Mouse (Mus musculus) embryonic stem cell, embryonic (primary cell): Measurements from ENCODE around the gene Cux2.

Experiments
- CTCF ChIA-PET, 4 experiments: fragments of 300-600 bp in 2 of 4; fragments of 350-600 bp in 2 of 4; sonication (Branson Sonifier 250); formaldehyde crosslinking; loops; one replicate each; lab custom pipeline; 2022; ENCODE audit warnings: inconsistent platforms in 2 of 4; lab: Charles Lee
- POLR2A ChIA-PET, 4 experiments: fragments of 300-600 bp in 2 of 4; fragments of 350-600 bp in 2 of 4; sonication (Branson Sonifier 250); formaldehyde crosslinking; loops; one replicate each; lab custom pipeline; 2022; ENCODE audit warnings: antibody characterized with exemption in 4 of 4, inconsistent platforms in 1 of 4; lab: Charles Lee

The Cux2 gene

GRCm38 (mm10) chr5:121902809-121903745, 146.8 kb downstream of the Cux2 start:
- POLR2A ChIA-PET, result interaction anchor here in 3 of 4 experiments (0.6 to 0.9 kb wide), 5 partner anchors 18 to 688 kb away, joined by 3 to 5 read pairs (median 3); no protein-coding TSS in a partner anchor

GRCm38 (mm10) chr5:121895117-121895756, 154.7 kb downstream of the Cux2 start:
- ChIA-PET POLR2A (interaction anchor here in 1 of 4 experiments (1.1 kb wide), 1 partner anchor 51 kb away, joined by 4 read pairs; no protein-coding TSS in a partner anchor), CTCF (interaction anchor here in 2 of 4 experiments (0.6 to 1.0 kb wide), 7 partner anchors 80 to 238 kb away, joined by 3 to 8 read pairs (median 3); no protein-coding TSS in a partner anchor)

More at GRCm38 (mm10) chr5:121902809-121903745, 146.8 kb downstream of the Cux2 start:
- CTCF ChIA-PET, result interaction anchor here in 2 of 4 experiments (0.6 to 0.7 kb wide), 3 partner anchors 110 to 1141 kb away, joined by 3 to 8 read pairs (median 4); no protein-coding TSS in a partner anchor

GRCm38 (mm10) chr5:121894647-121895046, 155.3 kb downstream of the Cux2 start:
- CTCF ChIA-PET, result interaction anchor here in 3 of 4 experiments (0.6 to 1.6 kb wide), 11 partner anchors 13 to 237 kb away, joined by 3 to 5 read pairs (median 3); no protein-coding TSS in a partner anchor
- POLR2A ChIA-PET, result interaction anchor here in 2 of 4 experiments (0.6 to 1.1 kb wide), 5 partner anchors 9 to 273 kb away, joined by 3 to 4 read pairs (median 3); no protein-coding TSS in a partner anchor

- POLR2A ChIA-PET, result interaction anchor here in 3 of 4 experiments (0.6 to 1.0 kb wide), 5 partner anchors 8 to 562 kb away, joined by 3 to 10 read pairs (median 3); partner anchors contain the start of gene Ppp1cc (in 1 of the 3)
- CTCF ChIA-PET, result interaction anchor here in 3 of 4 experiments (0.6 to 1.6 kb wide), 5 partner anchors 30 to 1686 kb away, joined by 3 to 11 read pairs (median 5); no protein-coding TSS in a partner anchor
These were observed 156.3 kb downstream of the Cux2 start for GRCm38 (mm10) chr5:121893581-121893980.

GRCm38 (mm10) chr5:121892281-121892680, 157.6 kb downstream of the Cux2 start:
- ChIA-PET POLR2A (interaction anchor here in 2 of 4 experiments (0.6 to 0.8 kb wide), 2 partner anchors 239 to 255 kb away, joined by 3 to 7 read pairs; no protein-coding TSS in a partner anchor), CTCF (no interaction called here)

- CTCF ChIA-PET, result interaction anchor here in 2 of 4 experiments (0.6 to 2.0 kb wide), 2 partner anchors 18 to 694 kb away, joined by 3 to 5 read pairs; no protein-coding TSS in a partner anchor
- POLR2A ChIA-PET, result no interaction called here
These were observed 159.0 kb downstream of the Cux2 start for GRCm38 (mm10) chr5:121890925-121891324.

- ChIA-PET POLR2A (interaction anchor here in 2 of 4 experiments (0.6 to 1.6 kb wide), 8 partner anchors 10 to 1128 kb away, joined by 3 to 4 read pairs (median 3); no protein-coding TSS in a partner anchor), CTCF (interaction anchor here in 3 of 4 experiments (0.5 to 2.0 kb wide), 6 partner anchors 17 to 224 kb away, joined by 3 to 11 read pairs (median 5); no protein-coding TSS in a partner anchor)
These were observed 160.0 kb downstream of the Cux2 start for GRCm38 (mm10) chr5:121889819-121890362.

GRCm38 (mm10) chr5:121889375-121889774, 160.5 kb downstream of the Cux2 start:
- ChIA-PET POLR2A (interaction anchor here in 3 of 4 experiments (0.6 to 1.6 kb wide), 10 partner anchors 9 to 1127 kb away, joined by 3 to 4 read pairs (median 3); no protein-coding TSS in a partner anchor), CTCF (interaction anchor here in 3 of 4 experiments (0.7 to 2.0 kb wide), 4 partner anchors 17 to 217 kb away, joined by 5 to 11 read pairs (median 6); no protein-coding TSS in a partner anchor)

- ChIA-PET CTCF (interaction anchor here in 1 of 4 experiments (0.9 to 1.7 kb wide), 4 partner anchors 15 to 206 kb away, joined by 3 to 8 read pairs (median 4); no protein-coding TSS in a partner anchor), POLR2A (interaction anchor here in 3 of 4 experiments (0.6 to 1.5 kb wide), 11 partner anchors 9 to 232 kb away, joined by 3 to 7 read pairs (median 3); partner anchors contain the start of gene Sh2b3 (in 1 of the 3))
These were observed 166.5 kb downstream of the Cux2 start for GRCm38 (mm10) chr5:121883356-121883755.

GRCm38 (mm10) chr5:121879211-121879610, 170.7 kb downstream of the Cux2 start:
- ChIA-PET CTCF (interaction anchor here in 1 of 4 experiments (0.8 to 1.2 kb wide), 5 partner anchors 7 to 64 kb away, joined by 3 to 4 read pairs (median 3); partner anchors contain the start of gene Pheta1), POLR2A (interaction anchor here in 1 of 4 experiments (1.2 kb wide), 1 partner anchor 20 kb away, joined by 3 read pairs; no protein-coding TSS in a partner anchor)

GRCm38 (mm10) chr5:121878703-121879102, 171.2 kb downstream of the Cux2 start:
- ChIA-PET CTCF (interaction anchor here in 1 of 4 experiments (0.7 to 1.2 kb wide), 4 partner anchors 28 to 1349 kb away, joined by 3 to 4 read pairs (median 3); partner anchors contain the start of gene Pheta1), POLR2A (interaction anchor here in 1 of 4 experiments (1.0 kb wide), 1 partner anchor 43 kb away, joined by 3 read pairs; no protein-coding TSS in a partner anchor)

- POLR2A ChIA-PET, result interaction anchor here (0.7 to 1.5 kb wide), 9 partner anchors 9 to 308 kb away, joined by 3 to 8 read pairs (median 3); no protein-coding TSS in a partner anchor
- CTCF ChIA-PET, result interaction anchor here (0.6 to 1.6 kb wide), 7 partner anchors 181 to 477 kb away, joined by 3 to 9 read pairs (median 4); partner anchors contain the start of genes Rad9b (in 1 of the 4) and Vps29 (in 1 of the 4)
These were observed 173.0 kb downstream of the Cux2 start for GRCm38 (mm10) chr5:121876901-121877300.

GRCm38 (mm10) chr5:121875041-121875440, 174.9 kb downstream of the Cux2 start:
- ChIA-PET POLR2A (interaction anchor here in 2 of 4 experiments (0.5 to 1.0 kb wide), 2 partner anchors 9 to 111 kb away, joined by 3 read pairs; no protein-coding TSS in a partner anchor), CTCF (no interaction called here)

GRCm38 (mm10) chr5:121872158-121872557, 177.7 kb downstream of the Cux2 start:
- ChIA-PET CTCF (interaction anchor here (0.6 to 3.3 kb wide), 23 partner anchors 8 to 385 kb away, joined by 3 to 23 read pairs (median 4); partner anchors contain the start of gene Sh2b3 (in 1 of the 4)), POLR2A (interaction anchor here in 3 of 4 experiments (0.6 to 2.6 kb wide), 8 partner anchors 20 to 200 kb away, joined by 3 to 10 read pairs (median 3); partner anchors contain the start of gene Sh2b3 (in 1 of the 3))

- ChIA-PET CTCF (interaction anchor here (0.5 to 3.3 kb wide), 17 partner anchors 7 to 259 kb away, joined by 3 to 23 read pairs (median 4); no protein-coding TSS in a partner anchor), POLR2A (interaction anchor here in 3 of 4 experiments (0.7 to 2.6 kb wide), 7 partner anchors 19 to 220 kb away, joined by 3 to 10 read pairs (median 4); partner anchors contain the start of gene Sh2b3 (in 1 of the 3))
These were observed 178.3 kb downstream of the Cux2 start for GRCm38 (mm10) chr5:121871515-121872030.

GRCm38 (mm10) chr5:121870832-121871231, 179.1 kb downstream of the Cux2 start:
- POLR2A ChIA-PET, result interaction anchor here in 2 of 4 experiments (0.6 to 1.0 kb wide), 4 partner anchors 18 to 946 kb away, joined by 3 to 4 read pairs (median 4); no protein-coding TSS in a partner anchor

More at GRCm38 (mm10) chr5:121870832-121871231, 179.1 kb downstream of the Cux2 start:
- CTCF ChIA-PET, result interaction anchor here in 3 of 4 experiments (0.6 to 3.3 kb wide), 12 partner anchors 20 to 769 kb away, joined by 3 to 23 read pairs (median 4); no protein-coding TSS in a partner anchor
